Mouse (Mus musculus): ENCODE measurements around the gene Vmac. TPM values are rescaled to one million over a fixed set of nuclear protein-coding genes. Genes with fewer than 3 reads are reported as not detected.

Gene Vmac
- total RNA-seq, 2 experiments from 2014 or later, result 11.5 to 14.4 TPM

DNA sequence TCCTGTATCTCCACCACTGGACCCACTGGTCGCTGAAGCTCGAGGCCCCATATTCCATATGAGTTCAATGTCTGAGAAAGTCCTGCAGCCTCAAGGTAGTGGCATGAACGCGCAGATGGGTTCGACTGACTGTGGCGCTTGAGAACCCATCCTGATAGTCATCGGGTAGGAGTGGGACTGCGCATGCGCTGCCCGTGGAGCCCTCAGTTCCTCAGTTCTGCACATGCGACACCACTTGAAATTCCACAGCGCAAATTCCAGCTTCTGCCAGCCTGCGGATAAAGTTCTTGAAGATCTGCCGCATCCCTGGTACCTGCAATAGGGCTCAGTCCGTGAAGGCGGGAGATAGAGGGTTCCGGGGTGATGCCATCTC lies 23.0 kb upstream of the Vmac start:
- no peak for DNase-seq (ENCODE audit: extremely low spot score in 1 of 2, low spot score in 1 of 2)

DNA sequence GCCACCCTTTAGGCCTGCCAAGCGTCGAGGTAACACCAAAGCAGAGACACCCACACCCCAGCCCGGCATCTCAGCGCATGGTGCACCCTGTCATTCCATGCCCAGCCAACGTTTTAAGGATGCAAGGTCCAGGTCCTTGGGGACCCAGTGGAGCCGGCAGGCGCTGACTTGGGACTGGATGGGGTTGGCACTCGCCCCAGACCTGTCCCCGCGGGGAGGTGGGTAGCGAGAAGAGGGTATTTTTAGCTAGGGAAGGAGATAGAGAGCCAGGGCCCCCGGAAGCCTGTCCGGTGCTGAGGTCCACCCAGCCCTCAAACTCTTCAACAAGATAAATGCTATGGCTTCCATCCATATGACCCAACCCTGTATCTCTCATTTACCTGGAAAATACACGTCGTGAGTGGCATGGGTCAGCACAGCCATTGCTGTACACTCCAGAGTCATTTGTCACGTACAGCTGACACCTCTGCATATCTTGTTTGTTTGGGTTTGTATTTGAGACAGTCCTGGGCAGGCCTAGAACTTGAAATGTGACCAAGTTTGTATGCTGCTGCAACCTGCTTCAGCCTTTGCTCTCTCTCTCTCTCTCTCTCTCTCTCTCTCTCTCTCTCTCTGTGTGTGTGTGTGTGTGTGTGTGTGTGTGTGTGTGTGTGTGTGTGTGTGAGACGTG lies 22.4 kb upstream of the Vmac start:
- DNase-seq (ENCODE audit: extremely low spot score in 1 of 2, low spot score in 1 of 2), result no peak

DNA sequence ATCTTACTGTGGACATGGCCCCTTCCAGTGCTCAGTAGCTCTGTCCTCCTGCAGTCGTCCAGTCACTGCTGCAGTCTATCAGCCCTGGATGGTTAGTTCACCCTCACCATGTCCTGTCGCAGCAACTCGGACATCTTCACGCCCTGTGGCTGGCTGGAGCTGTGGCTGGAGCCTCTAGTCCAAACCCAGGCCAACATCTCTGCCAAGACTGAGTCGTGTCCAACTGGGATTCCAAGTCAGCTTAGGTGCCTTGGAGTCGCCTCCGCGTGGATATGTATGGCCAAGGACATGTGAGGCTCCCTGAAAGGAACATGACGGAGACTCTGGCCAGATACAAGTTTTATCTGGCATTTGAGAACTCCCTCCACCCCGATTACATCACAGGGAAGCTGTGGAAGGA lies 20.4 kb upstream of the Vmac start:
- no peak for DNase-seq (ENCODE audit: extremely low spot score in 1 of 2, low spot score in 1 of 2)

DNA sequence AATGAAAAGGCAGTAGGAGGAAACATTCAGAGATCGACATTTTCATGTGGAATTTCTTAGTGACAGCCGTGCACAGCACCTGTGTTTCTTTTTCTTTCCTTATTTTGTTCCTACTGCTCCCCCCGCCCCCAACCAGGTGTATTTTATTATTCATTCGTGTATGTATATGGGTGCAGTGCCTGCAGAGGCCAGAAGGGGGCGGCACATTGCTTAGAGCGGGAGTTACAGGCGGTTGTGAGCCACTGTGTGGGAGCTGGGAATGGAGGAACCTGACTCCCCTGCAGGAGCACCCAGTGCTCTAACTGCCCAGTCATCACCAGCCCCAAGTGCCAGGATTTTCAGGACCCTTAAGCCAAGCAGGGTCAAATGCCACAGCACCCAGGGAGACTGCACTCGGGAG lies 18.7 kb upstream of the Vmac start:
- no peak for DNase-seq (ENCODE audit: extremely low spot score in 1 of 2, low spot score in 1 of 2)

DNA sequence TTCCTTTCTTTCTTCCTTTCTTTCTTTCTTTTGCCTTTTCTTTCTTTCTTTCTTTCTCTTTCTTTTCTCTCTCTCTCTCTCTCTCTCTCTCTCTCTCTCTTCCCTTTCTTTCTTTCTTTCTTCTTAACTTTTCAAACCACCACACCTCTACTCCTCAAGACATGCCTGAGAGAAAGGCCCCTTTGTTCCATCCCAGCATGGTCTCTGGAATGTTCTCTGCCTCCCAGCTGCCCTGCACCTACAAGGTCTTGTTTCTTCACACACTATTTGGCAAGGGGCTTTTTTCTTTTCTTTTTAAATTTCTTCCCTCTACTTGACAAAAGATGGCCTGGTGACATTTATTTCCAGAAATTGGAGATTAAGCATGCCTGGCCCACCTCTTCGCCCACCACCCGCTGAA lies 11.8 kb upstream of the Vmac start:
- DNase-seq (ENCODE audit: extremely low spot score in 1 of 2, low spot score in 1 of 2), result no peak

DNA sequence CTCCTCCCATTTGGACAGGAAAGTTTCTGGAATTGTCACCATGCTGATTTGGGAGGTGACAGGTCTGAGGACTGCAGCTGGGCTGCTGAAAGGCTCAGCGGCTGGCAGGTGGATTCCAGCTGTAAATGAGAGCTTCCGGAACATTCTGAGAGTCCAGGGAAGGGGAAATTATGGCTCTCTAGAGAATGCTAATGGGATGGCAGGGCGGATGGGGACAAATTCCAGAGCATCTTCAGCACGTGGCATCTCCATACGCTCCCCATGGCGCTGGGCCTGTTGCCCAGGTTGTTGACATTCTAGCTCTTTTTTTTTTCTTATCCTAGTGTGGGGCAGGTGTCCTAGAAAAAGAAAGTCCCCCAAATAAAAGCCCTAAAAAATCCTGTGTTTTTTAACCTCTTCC lies 11.3 kb upstream of the Vmac start:
- no peak for DNase-seq (ENCODE audit: extremely low spot score in 1 of 2, low spot score in 1 of 2)

DNA sequence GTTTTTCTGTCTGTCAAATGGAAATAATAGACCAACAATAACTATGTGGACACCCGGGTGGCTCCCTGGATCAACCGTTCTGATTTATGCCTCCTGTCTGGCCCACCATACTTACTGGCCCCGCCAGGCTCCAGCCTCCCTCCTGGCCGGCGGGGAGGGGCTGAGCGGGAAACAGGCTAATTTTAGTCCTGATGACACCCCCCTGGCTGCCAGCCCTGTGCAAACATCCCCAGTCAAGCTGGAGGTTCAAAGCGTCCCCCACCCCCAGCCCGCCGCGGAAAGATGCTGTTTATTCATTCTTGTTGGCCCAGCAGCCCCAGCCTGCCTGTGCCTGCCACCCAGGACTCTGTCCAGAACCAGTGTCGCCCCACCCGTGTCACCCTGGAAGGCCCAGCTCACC lies 10.3 kb upstream of the Vmac start:
- DNase-seq (ENCODE audit: extremely low spot score in 1 of 2, low spot score in 1 of 2), result no peak

DNA sequence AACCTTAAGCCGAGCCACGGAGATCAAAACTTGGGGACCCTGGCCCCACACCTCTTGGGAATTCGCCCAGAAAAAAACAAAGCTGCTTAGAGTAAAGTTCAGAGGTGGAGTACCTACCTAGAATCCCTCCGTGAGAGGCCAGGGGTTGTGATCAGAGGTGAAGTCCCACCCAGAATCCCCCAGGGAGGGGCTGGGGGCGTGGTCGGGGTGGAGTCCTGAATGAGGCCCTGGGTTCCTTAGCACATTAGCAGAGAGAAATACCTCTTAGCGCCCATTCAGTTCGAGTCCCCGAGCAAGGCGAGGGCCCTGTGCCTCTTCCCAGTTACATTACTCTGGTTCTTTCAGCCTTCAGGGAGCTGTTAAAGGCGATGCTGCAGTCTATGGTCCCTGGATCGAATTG lies 9.8 kb upstream of the Vmac start:
- no peak for DNase-seq (ENCODE audit: extremely low spot score in 1 of 2, low spot score in 1 of 2)

DNA sequence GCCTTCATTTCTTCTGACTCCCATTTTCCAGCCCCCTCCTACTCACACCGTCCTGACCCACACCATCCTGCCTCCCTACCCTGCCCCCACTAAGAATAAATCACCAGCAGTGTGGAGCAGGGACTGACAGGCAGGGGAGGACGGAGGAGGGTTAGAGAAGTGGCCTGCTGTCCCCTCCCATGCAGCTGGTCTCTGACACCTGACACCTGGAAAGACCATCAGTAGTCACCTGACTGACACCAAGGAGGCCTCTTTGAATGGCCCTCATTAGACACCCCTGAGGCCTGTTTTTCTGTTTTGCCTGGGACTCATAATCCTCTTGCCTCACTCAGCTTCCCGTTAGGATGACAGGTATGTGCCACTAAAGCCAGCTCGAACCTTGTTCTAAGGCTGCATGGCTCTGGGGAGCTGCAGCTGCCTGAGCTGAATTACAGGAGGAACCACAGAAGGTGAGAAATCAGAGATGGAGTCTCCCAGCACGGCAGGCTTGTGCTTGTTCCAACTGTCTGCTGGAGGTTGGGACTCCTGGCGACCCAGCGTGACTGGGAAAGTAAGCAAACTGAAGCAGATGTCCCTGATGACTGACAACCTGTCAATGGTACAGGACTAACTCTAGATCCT lies 9.3 kb upstream of the Vmac start:
- DNase-seq (ENCODE audit: extremely low spot score in 1 of 2, low spot score in 1 of 2), result no peak

DNA sequence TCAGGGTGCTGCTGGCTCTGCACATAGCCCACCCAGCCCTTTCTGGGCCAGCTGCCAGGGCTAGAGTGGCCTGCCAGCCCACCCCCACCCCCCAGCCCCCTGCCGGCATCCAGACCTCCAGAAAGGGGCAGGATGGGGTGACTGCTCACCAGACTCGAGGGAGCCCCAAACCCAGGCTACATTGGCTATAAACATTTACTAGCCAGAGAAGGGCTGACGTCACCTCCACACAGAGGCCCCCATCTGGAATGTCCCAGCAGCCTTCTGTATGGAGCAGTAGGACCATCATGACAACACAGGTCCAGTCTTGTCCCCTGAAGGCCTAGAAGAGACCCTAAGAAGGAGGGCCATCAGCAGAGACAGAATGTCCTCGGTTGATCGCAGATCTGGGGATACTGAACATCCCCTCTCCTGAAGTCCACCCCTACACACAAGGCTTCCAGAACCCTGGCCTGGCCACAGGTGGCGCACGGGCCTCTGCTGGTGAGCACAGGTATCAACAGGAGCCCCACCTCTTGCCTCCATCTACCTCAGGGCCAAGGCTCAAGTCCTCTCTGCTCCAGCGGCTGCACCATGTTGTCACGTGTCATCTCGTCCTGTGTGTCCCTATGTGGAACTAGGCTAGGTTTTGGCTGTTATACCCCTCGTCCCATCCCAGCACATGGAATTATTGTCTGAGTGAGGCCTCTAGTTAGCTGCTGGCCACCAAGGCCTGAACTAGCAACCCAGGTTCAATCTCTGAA lies 5.8 kb upstream of the Vmac start:
- no peak for DNase-seq (ENCODE audit: extremely low spot score in 1 of 2, low spot score in 1 of 2)

DNA sequence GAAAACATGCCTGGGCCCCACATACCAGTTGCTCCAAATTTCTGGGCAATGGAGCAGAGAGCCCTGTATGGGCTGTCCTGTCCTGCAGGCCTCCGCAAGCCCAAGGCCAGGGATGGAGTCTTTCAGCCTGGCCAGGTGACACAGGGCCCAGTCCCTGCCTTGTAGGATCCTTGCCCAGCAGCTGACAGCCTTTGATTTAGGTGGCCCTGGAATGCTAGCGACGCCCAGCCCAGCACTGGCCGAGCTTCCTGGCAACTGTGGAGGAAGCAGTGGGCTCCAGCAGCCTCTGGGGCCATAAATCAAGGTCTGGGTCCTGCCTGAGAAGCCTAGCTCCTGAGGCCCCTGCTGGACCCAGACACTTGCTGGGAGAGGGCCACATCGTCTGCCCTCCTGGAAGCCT lies 4.6 kb upstream of the Vmac start:
- no peak for DNase-seq (ENCODE audit: extremely low spot score in 1 of 2, low spot score in 1 of 2)

DNA sequence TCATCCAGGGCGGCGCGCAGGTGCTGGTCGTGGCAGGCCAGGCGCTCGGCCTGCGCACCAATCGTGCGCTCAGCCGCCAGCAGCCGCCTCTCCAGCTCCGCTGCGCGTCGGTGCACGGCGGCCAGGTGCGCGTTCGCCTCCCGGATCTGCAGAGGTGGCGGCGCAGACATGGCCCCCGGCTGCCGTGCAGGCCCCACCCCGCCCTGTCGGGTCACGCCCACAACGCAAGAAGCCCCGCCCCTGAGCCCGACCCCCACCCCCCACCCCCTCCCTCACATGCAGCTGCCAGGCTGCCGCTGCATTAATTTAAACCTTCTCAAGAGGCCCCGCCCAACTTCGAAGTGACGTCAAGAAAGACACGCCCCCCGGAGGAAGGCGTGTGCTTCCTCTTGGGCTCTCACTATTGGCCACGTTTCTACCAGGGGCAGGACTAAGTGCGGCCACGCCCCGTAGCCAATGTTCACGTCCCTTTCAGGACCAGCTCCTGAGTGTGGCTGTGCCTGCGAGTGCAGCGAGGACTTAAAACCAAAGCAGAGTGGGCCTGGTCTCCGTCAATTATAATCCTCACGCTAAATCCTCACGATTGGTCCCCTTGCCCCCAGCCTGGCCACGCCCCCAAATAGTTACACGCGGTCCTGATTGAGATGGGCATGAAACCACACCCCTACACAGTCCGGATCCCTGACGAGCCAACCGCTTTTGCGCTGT lies 1.0 kb downstream of the Vmac start:
- peak; percentile 85 to 86 for DNase-seq (ENCODE audit: extremely low spot score in 1 of 2, low spot score in 1 of 2)

DNA sequence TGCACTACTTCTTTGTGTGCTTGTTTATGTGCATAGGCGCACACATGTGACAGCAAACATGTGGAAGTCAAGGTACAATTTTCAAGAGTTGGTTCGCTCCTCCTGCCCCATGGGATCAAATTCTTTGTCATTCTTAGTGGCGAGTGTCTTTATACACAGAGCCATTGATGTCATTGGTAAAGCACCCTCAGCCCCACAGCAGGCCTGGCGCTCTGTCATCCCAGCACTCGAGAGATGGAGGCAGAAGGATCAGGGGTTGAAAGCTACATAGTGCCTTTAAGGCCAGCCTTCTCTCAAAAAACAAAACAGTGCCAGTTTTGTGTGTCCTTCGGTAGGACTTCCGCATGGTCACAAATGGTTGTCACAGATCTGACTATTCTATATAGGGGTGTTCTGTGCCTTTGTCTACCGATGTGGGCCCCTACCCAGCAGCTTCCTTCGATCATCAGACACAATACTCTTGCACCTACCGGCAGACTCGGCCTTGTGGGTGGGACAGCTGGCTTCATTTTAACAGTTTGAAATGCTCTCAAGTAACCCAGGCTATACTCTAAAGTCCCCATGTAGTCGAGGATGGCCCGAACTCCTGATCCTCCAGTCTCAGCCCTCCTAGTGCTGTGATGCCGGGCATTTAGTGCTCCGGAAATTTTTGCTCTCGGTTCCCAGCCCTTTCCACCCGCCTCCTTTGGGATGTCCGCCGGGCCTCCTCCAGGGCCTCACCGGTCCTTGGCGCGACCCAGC lies 1.7 kb downstream of the Vmac start:
- no peak for DNase-seq (ENCODE audit: extremely low spot score in 1 of 2, low spot score in 1 of 2)

DNA sequence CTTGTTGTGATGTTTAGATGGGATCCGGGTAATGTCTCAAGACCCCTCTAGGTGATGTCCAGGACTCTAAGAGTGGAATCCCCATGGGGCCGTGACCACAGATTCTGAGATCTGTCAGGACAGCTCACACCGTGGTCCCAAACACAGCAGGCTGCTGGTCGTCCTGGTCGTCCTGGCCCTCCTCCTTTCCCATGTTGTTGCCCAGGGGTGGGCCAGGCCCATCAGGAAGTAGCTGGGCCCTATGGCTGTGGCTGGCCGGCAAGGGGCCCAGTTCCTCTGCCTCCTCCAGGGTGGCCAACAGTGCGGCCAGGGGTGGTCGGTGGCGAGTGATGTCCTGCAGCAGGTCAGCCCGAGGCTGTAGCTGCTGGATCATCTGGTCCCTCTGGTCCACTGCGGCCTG lies 2.5 kb downstream of the Vmac start:
- no peak for DNase-seq (ENCODE audit: extremely low spot score in 1 of 2, low spot score in 1 of 2)

DNA sequence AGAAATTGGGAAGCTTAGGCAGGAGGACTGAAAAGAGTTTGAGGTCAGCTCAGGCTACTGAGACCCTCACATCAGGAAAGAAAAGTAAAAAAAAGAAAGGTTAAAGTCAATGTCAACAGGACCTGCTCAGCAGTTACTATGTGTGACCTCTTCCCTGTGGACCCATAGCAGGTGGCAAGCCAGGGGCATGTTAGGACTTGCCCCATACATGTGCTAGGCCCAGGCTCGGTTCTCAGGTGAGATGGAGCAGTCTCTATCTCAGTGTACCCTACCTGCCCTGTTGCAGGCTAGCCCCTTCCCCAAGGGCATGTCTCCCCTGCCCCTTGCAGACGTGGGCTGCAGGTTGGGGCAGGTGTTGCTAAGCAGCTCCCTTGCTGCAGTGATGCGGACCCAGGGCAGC lies 8.1 kb downstream of the Vmac start:
- DNase-seq (ENCODE audit: extremely low spot score in 1 of 2, low spot score in 1 of 2), result no peak

DNA sequence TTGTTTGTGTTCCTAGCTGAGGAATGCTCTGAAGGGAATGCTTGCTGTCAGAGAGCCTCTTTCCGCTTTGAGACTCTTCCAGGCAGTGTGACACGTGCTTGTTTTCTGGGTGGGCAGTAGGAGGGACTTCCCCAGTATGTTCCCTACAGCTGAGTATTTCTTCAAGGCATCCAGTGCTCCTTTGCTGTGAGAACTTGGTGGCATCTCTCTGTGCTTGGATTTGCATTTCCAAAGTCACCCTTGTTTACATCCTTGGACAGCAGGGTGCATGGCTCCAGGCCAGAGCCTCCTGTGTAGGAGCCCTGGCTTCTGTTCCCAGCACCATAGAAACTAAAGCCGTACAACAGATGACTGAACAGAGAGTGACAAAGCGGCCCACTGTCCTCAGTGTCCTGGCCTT lies 9.1 kb downstream of the Vmac start:
- DNase-seq (ENCODE audit: extremely low spot score in 1 of 2, low spot score in 1 of 2), result no peak

DNA sequence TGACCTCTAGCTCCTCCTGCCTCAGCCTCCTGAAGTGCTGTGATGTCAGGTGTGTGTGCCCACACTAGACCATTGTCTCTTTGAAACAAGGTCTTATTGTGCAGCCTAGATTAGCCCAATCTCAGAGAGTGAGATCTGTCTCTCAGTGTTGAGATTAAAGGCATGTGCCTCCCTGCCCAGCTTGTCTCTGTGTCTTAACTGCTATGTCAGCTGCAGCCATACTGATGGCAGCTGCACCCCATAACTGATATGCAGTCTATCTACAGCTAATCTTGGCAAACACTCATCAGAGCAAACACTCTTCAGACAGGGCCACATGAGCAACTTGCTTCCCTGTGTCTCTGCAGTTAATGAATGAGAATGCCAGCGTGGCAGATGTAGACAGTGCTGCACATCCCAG lies 11.3 kb downstream of the Vmac start:
- DNase-seq (ENCODE audit: extremely low spot score in 1 of 2, low spot score in 1 of 2), result no peak

DNA sequence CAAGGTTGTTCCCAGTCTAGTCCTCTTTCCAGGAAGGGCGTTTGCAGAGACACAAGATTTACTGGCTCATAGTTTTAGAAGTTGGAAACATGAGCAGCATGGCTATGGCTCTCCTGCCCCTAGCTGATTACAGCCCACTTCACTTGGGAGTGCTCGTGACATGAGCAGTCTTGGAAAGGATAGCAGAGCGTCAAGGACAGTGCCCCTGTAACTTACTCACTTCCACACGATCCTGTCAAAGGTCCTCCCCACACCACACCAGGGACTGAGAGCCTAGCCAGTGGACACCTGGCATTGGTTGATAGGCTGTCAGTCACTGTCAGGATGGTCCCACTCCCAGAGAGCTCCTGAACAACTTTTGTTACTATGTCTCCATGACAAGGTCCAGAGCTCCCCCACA lies 14.8 kb downstream of the Vmac start:
- no peak for DNase-seq (ENCODE audit: extremely low spot score in 1 of 2, low spot score in 1 of 2)

DNA sequence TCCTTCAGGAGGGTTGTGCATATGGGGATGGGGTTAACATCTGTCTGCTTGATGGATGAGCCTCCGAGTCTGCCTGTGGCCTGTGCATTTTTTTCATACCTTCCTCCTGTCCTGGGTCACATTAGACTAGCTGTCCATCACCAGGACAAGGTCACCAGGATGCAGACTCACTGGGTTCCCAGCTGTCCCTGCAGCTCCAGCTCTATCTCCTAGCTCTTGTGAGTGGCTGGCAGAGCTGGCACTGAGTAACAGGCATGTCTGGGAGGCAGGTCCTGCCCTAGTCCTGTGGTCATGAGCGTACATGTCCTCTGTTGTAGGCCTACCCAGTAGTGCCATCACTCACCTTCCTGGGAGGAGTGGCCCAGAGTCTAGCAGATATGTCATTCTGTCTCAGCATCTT lies 17.4 kb downstream of the Vmac start:
- no peak for DNase-seq (ENCODE audit: extremely low spot score in 1 of 2, low spot score in 1 of 2)

DNA sequence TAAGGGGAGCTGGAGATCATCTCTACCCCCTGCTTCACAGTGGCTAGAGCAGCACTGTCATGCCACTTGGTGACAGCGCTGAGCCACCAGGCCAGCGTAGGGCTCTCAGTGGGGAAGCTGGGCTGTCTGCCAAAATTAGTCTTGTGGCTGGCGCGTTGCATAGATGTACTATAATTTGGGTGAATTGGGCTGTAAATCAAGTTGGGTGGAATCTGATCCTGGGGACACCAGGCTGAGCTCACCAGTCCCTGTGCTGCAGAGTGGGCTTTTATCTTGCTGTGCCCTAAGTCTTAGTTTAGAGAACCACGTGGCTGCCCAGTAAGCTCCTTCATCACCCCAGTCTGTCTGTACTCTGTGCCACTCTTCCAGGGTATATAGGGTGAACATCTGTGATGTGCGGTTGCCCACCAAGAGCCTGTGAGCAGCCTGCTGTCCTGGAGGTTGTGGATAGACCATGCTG lies 23.9 kb downstream of the Vmac start:
- DNase-seq (ENCODE audit: extremely low spot score in 1 of 2, low spot score in 1 of 2), result peak; percentile 39 to 55

DNA sequence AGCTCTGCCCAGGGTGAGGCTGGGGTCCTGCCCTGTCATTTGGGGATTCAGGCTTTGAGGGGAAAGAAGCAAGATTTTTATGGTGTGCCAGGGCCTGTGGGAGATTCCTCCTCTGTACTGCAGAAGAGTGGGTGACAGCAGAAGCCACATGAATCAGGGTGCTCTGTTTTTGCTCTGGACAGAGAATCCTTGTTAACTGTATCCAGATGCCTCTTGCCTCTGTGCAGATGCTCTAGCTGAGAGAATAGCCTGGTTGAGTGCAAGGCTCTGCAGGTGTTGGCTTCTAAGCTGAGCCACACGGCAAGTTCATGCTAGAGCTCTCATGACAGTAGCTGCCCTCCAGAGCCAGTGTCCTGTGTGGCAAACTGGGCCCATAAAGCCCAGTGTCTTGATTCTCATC lies 24.4 kb downstream of the Vmac start:
- DNase-seq (ENCODE audit: extremely low spot score in 1 of 2, low spot score in 1 of 2), result no peak
